Mouse (Mus musculus): Measurements from ENCODE around the gene Paqr8. TPM values are rescaled to one million over a fixed set of nuclear protein-coding genes. Genes with fewer than 3 reads are reported as not detected.
A peak's percentile ranks its signal among the peaks of the same experiment; 100 is the strongest.

Gene Paqr8
- polyA plus RNA-seq, 1 experiment: 1.5 TPM

DNA sequence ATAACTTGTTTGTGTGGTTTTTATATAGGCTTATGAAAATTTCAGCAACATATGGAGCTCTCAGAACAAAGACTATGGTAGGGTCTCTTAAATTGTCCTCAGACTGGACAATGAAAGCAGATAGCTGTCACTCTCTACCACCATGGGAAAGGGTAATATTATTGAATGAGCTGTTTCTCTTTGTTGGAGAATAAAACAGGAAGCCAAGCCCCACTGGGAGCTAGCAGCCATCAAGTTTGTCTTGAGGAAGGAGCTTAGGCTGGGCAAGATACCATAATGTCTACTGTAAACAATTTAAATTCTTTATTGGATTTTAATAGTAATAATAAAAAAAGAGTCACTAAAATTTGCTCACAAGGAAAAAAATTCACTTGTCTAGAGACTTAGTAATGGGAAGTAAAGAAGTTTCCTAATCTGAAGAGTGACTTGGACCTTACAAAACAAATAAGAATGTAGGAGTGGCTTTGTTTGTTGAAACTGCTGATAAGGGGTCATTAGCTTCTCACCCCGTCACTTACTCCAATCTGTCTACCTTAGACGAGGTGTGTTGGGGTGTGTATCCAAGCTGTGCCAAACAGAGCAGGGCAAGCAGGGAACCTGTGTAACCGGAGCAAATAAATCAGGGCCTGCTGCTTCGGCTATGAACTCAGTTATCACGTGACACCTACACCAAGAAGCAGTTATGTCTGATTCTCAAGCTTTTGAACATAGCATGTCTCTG lies 26.8 kb upstream of the Paqr8 start:
- H3K36me3 ChIP-seq (ENCODE audit: control insufficient read depth, insufficient read depth): no peaks in the 10 kb centered on the region
- no peak overlapping the region for H3ac ChIP-seq (ENCODE audit: control insufficient read depth, insufficient read length, low read depth)
- no peak for TF ChIP-seq CTCF (IDR thresholded peaks at IDR 0.05; ENCODE audit: control insufficient read depth, insufficient read depth, insufficient read length)
- TF ChIP-seq MYOD1 (IDR thresholded peaks at IDR 0.05; ENCODE audit: control insufficient read depth, insufficient read length, low read depth): no peak
- TF ChIP-seq MAX (IDR thresholded peaks at IDR 0.05): no peak
- TF ChIP-seq MYOG (IDR thresholded peaks at IDR 0.05; ENCODE audit: control insufficient read depth, extremely low read depth, insufficient read length): no peak
- no peak for TF ChIP-seq USF1 (IDR thresholded peaks at IDR 0.05; ENCODE audit: low read depth)
- no peak for TF ChIP-seq CEBPB (IDR thresholded peaks at IDR 0.05; ENCODE audit: low read depth)
- no peak for TF ChIP-seq FOSL1 (IDR thresholded peaks at IDR 0.05; ENCODE audit: insufficient read depth, low read length, poor library complexity, severe bottlenecking)
- no peaks in the 10 kb centered on the region for H3K27me3 ChIP-seq (ENCODE audit: control insufficient read depth, insufficient read depth, insufficient read length)
- H3K79me3 ChIP-seq (ENCODE audit: low read depth): no peaks in the 10 kb centered on the region
- H3K79me2 ChIP-seq (ENCODE audit: control insufficient read depth, insufficient read depth): no peaks in the 10 kb centered on the region
- H3K4me3 ChIP-seq (ENCODE audit: insufficient read depth, poor library complexity, severe bottlenecking): no peak overlapping the region

DNA sequence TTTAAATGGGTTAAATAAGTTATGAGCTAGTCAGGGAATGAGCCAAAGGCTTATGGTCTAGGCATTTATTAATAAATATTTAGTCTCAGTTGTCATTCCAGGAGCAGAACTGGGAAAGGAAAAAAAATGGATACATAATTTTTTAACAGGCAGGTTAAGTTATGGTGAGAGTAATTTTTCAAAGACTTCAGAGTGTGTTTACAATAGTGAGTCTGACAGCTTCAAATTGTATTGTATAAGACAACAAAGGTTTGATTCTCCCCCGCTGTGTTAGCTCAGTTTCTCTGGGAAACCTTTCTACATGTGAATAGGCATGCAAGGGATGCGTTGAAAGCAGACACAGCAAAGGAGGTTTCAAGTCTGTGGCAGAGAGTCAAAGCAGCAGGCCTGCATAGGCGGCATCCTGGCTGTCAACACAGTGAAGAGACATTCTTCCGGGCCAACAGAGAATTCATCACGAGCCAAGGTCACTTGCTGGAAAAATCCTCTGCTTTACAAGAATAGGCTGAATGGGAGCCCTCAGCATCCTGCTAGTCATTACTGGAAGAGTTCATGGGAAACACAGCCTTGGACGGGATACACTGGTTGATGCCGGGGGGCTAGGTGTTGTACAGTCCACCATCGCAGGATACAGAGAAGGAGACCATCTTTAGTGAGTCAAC lies 23.0 kb upstream of the Paqr8 start:
- no peaks in the 10 kb centered on the region for H3K79me2 ChIP-seq (ENCODE audit: control insufficient read depth, insufficient read depth)
- no peak overlapping the region for H3K4me3 ChIP-seq (ENCODE audit: insufficient read depth, poor library complexity, severe bottlenecking)
- no peaks in the 10 kb centered on the region for H3K79me3 ChIP-seq (ENCODE audit: low read depth)
- no peaks in the 10 kb centered on the region for H3K27me3 ChIP-seq (ENCODE audit: control insufficient read depth, insufficient read depth, insufficient read length)
- H3ac ChIP-seq (ENCODE audit: control insufficient read depth, insufficient read length, low read depth): no peak overlapping the region
- TF ChIP-seq CEBPB (IDR thresholded peaks at IDR 0.05; ENCODE audit: low read depth): no peak
- no peak for TF ChIP-seq CTCF (IDR thresholded peaks at IDR 0.05; ENCODE audit: control insufficient read depth, insufficient read depth, insufficient read length)
- TF ChIP-seq MAX (IDR thresholded peaks at IDR 0.05): no peak
- TF ChIP-seq MYOD1 (IDR thresholded peaks at IDR 0.05; ENCODE audit: control insufficient read depth, insufficient read length, low read depth): no peak
- H3K36me3 ChIP-seq (ENCODE audit: control insufficient read depth, insufficient read depth): no peaks in the 10 kb centered on the region

DNA sequence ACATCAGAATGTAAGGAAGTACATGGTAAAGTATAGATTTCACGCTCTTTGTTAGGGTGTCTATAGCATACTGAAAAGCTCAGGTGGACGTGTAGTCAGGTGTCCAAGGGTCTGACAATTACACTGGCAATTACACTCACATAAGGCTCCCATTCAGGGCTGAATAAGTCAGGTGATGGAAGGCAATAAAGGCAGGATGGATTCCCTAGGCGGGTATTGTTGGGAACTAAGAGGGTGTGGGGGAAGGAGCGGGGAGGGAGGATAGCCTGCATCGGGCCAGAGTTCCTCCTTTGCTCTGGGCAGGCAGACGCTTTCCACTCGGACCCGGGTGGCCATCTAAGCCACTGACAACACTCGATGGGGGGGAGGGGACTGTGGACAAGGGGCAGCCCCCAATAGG lies 22.4 kb upstream of the Paqr8 start:
- H3K27me3 ChIP-seq (ENCODE audit: control insufficient read depth, insufficient read depth, insufficient read length): no peaks in the 10 kb centered on the region
- TF ChIP-seq MAX (IDR thresholded peaks at IDR 0.05): no peak
- no peak for TF ChIP-seq USF1 (IDR thresholded peaks at IDR 0.05; ENCODE audit: low read depth)
- no peak for TF ChIP-seq CEBPB (IDR thresholded peaks at IDR 0.05; ENCODE audit: low read depth)
- TF ChIP-seq FOSL1 (IDR thresholded peaks at IDR 0.05; ENCODE audit: insufficient read depth, low read length, poor library complexity, severe bottlenecking): no peak
- TF ChIP-seq CTCF (IDR thresholded peaks at IDR 0.05; ENCODE audit: control insufficient read depth, insufficient read depth, insufficient read length): no peak
- TF ChIP-seq MYOD1 (IDR thresholded peaks at IDR 0.05; ENCODE audit: control insufficient read depth, insufficient read length, low read depth): no peak
- no peak for TF ChIP-seq MYOG (IDR thresholded peaks at IDR 0.05; ENCODE audit: control insufficient read depth, extremely low read depth, insufficient read length)
- H3K79me2 ChIP-seq (ENCODE audit: control insufficient read depth, insufficient read depth): no peaks in the 10 kb centered on the region
- no peak overlapping the region for H3ac ChIP-seq (ENCODE audit: control insufficient read depth, insufficient read length, low read depth)
- H3K4me3 ChIP-seq (ENCODE audit: insufficient read depth, poor library complexity, severe bottlenecking): no peak overlapping the region
- H3K36me3 ChIP-seq (ENCODE audit: control insufficient read depth, insufficient read depth): no peaks in the 10 kb centered on the region
- H3K79me3 ChIP-seq (ENCODE audit: low read depth): no peaks in the 10 kb centered on the region

DNA sequence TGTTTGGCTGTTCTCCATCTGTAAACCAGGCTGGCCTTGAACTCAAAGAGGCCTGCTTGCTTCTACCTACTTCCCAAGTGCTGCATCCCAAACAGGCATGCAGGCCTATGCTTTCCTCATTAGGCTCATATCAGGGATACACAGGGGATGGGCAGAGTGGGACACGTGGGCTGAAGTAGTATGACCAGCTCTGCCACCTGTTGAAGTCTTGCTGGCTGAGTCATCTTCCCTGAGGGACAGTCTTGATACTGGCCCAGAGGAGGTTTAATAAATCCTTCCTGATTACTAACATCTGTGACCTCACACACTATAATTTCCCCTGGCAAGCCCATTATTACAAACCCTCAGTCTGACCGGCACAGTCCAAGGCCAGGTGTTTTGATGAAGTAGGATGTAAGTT lies 19.5 kb upstream of the Paqr8 start:
- peak; percentile 95 for TF ChIP-seq MYOD1 (IDR thresholded peaks at IDR 0.05; ENCODE audit: control insufficient read depth, insufficient read length, low read depth)
- no peak for TF ChIP-seq FOSL1 (IDR thresholded peaks at IDR 0.05; ENCODE audit: insufficient read depth, low read length, poor library complexity, severe bottlenecking)
- no peak for TF ChIP-seq CTCF (IDR thresholded peaks at IDR 0.05; ENCODE audit: control insufficient read depth, insufficient read depth, insufficient read length)
- TF ChIP-seq USF1 (IDR thresholded peaks at IDR 0.05; ENCODE audit: low read depth): peak; percentile 87
- peak; percentile 39 for TF ChIP-seq MAX (IDR thresholded peaks at IDR 0.05)
- no peaks in the 10 kb centered on the region for H3K27me3 ChIP-seq (ENCODE audit: control insufficient read depth, insufficient read depth, insufficient read length)
- H3K36me3 ChIP-seq (ENCODE audit: control insufficient read depth, insufficient read depth): no peaks in the 10 kb centered on the region
- H3K79me2 ChIP-seq (ENCODE audit: control insufficient read depth, insufficient read depth): no peaks in the 10 kb centered on the region
- H3K4me3 ChIP-seq (ENCODE audit: insufficient read depth, poor library complexity, severe bottlenecking): no peak overlapping the region
- H3ac ChIP-seq (ENCODE audit: control insufficient read depth, insufficient read length, low read depth): no peak overlapping the region
- no peaks in the 10 kb centered on the region for H3K79me3 ChIP-seq (ENCODE audit: low read depth)

DNA sequence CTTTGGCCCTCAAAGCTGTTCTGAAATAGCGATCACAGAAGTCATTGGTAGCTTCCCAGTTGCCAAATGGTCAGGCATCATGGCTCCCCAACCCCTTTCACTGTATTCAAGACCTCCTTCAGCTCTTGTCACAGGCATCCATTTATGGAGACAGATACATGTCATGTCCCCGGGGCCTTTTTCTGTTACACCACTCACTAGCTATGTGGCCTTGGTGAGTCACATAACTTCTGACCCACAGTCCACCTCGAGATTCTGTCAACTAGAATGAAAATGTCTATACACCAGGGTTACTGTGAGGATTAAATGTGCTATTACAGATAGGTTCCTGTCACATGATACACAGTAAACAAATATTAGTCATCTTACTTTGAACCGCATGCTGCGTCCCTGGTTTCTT lies 17.9 kb upstream of the Paqr8 start:
- H3K27me3 ChIP-seq (ENCODE audit: control insufficient read depth, insufficient read depth, insufficient read length): no peaks in the 10 kb centered on the region
- TF ChIP-seq MYOD1 (IDR thresholded peaks at IDR 0.05; ENCODE audit: control insufficient read depth, insufficient read length, low read depth) (no peak), MYOG (IDR thresholded peaks at IDR 0.05; ENCODE audit: control insufficient read depth, extremely low read depth, insufficient read length) (no peak), CTCF (IDR thresholded peaks at IDR 0.05; ENCODE audit: control insufficient read depth, insufficient read depth, insufficient read length) (no peak), FOSL1 (IDR thresholded peaks at IDR 0.05; ENCODE audit: insufficient read depth, low read length, poor library complexity, severe bottlenecking) (no peak), USF1 (IDR thresholded peaks at IDR 0.05; ENCODE audit: low read depth) (no peak), MAX (IDR thresholded peaks at IDR 0.05) (no peak), CEBPB (IDR thresholded peaks at IDR 0.05; ENCODE audit: low read depth) (no peak)

More for the DNA sequence above, 17.9 kb upstream of the Paqr8 start:
- Histone ChIP-seq H3K79me2 (ENCODE audit: control insufficient read depth, insufficient read depth) (no peaks in the 10 kb centered on the region), H3ac (ENCODE audit: control insufficient read depth, insufficient read length, low read depth) (no peak overlapping the region), H3K4me3 (ENCODE audit: insufficient read depth, poor library complexity, severe bottlenecking) (no peak overlapping the region), H3K79me3 (ENCODE audit: low read depth) (no peaks in the 10 kb centered on the region), H3K36me3 (ENCODE audit: control insufficient read depth, insufficient read depth) (no peaks in the 10 kb centered on the region)
